Mouse (Mus musculus) lung, postnatal 10 days (tissue): ENCODE results near the gene Slc27a1.

Experiments
- DNase-seq: peaks from one replicate; pipeline ENCODE4 v3.0.0; 2021

The Slc27a1 gene

GRCm38 (mm10) chr8:71588762-71589161 lies 20.1 kb downstream of the Slc27a1 start:
- DNase-seq, result no peak

DNA sequence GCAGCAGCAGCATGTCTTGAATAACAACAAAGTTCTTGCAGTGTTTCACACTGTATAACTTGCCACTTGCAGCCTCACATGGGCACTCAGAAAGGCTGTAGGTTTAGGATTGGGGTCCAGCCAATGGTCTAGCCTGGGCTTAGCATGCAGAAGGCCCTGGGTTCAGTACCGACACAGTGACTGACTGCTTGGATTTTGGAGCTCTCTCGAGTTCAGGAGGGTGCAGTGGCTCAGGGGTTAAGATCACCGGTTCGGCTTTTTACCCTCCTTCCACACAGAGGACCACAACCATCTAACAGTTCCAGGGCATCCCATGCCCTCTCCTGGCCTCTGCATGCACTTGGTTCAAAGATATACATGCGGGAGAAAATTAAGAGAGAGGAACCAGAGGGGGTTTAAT lies 22.3 kb downstream of the Slc27a1 start:
- no peak for DNase-seq

GRCm38 (mm10) chr8:71591471-71592373 lies 23.0 kb downstream of the Slc27a1 start, which contains the start of gene Pgls:
Gene Pgls, plus strand, starts transcription at chr8:71592176.
- peak; percentile 96 for DNase-seq

DNA sequence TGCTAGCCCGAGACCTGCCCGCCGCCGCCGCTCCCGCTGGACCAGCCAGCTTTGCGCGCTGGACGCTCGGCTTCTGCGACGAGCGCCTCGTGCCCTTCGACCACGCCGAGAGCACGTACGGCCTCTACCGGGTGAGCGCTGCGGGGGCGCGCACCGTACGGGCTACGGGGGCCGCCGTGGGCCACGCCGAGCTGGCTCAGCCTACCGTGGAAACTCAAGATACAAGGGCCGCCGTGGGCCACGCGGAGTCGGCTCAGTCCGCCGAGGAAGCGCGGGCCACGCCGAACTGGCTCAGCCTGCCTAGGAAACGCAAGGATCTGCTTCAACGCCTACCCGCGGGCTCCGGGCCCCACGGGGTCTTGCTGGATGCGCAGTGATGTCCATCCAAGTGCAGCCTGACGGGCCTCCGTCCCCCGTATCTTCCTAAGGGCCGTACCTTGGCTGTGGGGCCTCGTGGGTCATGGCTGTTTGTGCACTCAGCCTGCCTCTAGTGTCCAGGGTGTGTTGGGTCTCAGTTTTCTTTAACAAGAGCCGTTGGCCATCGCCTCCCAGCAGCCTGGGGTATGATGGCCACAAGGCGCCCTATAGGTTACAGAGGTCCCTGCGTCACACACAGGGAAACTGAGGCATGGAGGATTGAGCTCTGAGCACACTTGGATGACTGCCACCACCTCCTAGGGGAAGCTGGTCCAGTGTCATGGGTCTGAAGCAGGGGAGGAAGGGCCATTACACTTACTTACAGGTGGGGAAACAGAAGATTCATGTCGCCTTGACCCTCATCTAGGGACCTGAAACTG lies 23.9 kb downstream of the Slc27a1 start:
- peak; percentile 77 for DNase-seq

- no peak for DNase-seq
Observed at GRCm38 (mm10) chr8:71593556-71594323, 25.1 kb downstream of the Slc27a1 start.

DNA sequence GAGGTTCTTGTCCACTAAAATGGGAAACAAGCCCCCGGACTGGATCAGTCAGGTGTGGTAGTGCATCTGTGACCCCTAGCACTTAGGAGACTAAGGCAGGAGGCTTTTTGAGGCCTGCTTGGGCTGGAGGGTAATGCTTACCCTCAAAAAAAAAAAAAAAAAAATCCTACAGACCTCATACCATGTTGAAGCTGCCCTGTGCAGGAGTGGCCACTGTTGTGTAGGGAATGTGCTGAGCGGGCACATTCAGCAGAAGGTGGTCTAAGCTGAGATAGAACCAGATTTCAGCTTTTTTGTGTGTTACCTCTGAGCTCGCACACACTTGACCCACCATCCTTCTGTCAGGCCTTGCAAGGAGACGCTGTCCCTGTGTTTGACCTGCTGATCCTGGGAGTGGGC lies 25.6 kb downstream of the Slc27a1 start:
- DNase-seq, result no peak

GRCm38 (mm10) chr8:71595862-71596261 lies 27.2 kb downstream of the Slc27a1 start:
- DNase-seq, result peak; percentile 91

GRCm38 (mm10) chr8:71596384-71596783 lies 27.7 kb downstream of the Slc27a1 start:
- no peak for DNase-seq

DNA sequence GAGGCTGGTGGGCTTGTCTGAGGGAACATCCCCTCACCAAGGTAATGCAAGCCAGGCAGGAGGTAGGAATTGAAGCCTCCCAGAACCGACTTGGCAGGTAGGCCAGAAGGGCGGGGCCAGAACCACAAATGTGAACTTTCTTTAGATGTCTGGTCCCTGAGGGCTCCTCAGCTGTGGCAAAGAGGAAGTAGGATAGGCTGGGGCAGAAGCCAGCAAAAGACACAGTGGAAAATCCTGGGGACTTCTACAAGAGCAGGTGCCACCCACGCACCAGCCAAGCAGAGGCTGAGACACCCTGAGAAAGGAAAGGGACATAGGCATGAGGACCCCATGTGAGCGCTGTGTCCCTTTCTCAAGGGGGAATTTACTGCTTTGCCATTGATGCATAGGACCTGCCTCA lies 28.1 kb downstream of the Slc27a1 start:
- no peak for DNase-seq

- no peak for DNase-seq
Observed at GRCm38 (mm10) chr8:71597451-71597850, 28.8 kb downstream of the Slc27a1 start, which contains the start of gene Fam129c. Gene Fam129c, plus strand, starts transcription at chr8:71597648.

DNA sequence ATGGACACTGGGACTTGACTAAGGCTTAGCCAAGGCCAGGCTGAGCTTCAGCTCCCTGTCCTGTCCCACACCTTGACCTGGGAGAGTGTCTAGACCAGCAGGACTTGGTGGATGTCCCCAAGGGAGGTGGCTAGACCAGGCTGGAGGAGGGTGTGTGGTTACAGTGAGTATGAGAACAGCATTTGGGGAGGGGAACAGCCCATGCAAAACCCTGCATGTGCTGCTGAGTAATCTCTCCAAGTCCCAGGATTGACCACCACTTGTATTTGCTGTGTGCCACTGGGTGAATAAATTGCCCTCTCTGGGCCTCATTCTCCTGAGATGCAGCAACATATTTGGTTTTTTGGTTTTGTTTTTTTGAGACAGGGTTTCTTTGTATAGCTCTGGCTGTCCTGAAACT lies 29.7 kb downstream of the Slc27a1 start:
- no peak for DNase-seq

DNA sequence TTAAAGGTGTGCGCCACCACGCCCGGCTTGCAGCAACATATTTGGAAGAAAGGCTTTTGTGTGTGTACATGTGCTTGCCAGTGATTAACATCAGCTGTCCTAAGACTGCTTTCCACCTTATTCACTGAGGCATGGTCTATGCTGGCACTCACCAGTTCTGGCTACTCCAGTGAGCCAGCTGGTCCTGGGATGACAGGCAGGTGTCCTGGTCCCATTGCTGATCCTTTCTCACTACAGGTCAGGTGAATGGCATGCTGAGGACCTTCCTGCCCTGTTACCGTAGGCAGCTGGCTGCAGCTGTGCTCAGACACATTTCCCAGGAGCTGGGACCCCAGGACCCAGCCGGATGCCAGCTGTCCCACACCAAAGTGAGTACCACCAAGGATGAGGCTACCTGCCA lies 30.2 kb downstream of the Slc27a1 start:
- DNase-seq, result no peak

- DNase-seq, result no peak
Observed at GRCm38 (mm10) chr8:71601939-71602665, 33.4 kb downstream of the Slc27a1 start.

GRCm38 (mm10) chr8:71602666-71603334 lies 34.1 kb downstream of the Slc27a1 start:
- DNase-seq, result peak; percentile 93

DNA sequence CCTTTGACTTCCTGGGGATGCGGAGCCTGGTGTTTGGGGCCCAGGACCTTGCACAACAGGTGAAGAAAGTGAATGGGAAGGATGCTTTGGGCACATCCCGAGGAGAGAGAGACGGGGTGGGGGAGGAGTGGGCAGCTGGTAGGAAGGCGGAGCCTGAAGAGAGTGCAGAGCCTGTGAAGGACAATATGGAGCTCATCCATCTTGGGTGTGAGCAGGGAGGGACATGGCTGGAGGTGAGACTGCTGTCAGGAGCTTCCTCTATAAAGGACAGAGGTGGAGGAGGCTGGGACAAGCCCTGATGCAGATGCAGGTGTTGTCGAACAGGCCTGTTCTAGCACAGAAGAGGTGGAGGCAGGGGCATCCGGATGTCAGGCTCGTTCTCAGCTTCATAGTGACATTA lies 35.3 kb downstream of the Slc27a1 start:
- DNase-seq, result no peak

DNA sequence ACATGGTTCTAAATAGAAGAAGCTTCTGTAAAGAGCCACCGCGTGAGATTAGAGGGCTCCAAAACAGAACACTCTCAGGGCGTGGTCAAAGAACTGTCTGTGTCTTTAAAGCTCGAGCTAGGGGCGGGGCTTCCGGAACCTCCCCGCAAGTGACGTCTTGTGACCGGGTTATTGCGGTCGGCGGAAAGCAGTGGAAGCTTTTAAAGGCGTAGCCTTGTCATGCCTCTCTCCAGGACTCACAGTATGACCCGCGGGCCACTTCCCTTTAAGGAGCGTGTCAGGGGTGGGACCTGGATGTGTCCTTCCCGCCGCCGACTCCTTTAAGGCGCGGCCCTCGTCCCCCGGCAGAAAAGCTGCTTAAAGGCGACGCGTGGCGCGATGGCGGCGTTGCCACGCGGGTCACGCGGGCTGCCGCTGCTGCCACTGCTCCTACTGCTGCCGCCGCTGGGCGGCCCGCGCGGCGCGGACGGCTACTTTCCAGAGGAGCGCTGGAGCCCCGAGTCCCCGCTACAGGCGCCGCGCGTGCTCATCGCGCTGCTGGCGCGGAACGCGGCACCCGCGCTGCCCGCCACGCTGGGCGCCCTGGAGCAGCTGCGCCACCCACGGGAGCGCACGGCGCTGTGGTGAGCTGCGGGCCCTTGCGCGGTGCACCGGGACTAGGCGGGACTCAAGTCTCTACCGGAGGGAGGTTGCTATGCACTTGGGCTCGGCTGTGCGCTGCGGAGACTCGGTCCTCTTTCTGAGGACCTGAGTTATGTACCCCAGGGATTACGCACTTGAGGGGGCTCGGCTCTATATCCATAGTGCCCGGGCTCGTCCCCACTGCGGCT lies 42.4 kb downstream of the Slc27a1 start, which contains the start of gene Colgalt1:
TSS of gene Colgalt1 (plus strand) at position 177 of the 830 bp plus-strand sequence.
- DNase-seq, result peak; percentile 99

GRCm38 (mm10) chr8:71612141-71612540 lies 43.5 kb downstream of the Slc27a1 start:
- DNase-seq, result no peak

DNA sequence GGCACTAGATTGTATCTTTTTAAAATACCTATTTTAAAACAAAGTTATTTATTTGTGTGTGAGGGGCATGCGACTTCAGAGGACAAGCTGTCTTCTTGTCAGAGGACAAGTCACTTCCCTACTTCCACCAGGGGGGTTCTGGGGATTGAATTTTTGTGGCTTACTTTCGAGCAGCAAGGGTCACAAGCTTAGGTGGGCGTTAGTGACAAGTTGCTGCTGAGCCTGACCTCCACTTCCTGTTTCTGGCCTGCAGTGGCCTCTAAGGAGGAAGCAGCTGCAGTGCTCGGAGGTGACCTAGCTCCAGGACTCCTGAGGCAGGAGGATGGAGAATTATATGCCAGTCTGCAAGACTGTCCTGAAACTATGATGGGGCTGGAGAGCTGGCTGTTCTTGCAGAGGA lies 44.7 kb downstream of the Slc27a1 start:
- DNase-seq, result no peak

GRCm38 (mm10) chr8:71619786-71620185 lies 51.1 kb downstream of the Slc27a1 start:
- no peak for DNase-seq

DNA sequence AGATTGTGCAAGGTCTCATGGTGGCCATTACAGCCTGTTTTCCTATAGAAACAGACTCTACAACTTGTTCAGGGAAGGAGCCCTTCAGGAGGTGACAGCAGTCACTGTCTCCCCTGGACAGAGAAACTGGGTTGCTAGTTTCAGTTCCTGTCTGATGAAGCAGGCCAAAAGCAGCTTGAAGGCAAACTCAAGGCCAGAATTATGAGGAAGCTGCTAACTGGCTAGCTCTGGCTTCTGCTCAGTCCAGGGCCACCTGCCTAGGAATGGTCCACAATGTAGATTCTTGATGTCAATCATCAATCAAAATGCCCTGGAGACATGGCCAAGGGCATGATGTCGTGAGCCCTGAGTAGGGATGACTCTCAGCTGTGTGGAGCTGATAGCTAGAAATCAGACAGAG lies 56.4 kb downstream of the Slc27a1 start:
- DNase-seq, result no peak

GRCm38 (mm10) chr8:71626753-71627152 lies 58.1 kb downstream of the Slc27a1 start:
- DNase-seq, result no peak
